Mouse (Mus musculus): ENCODE measurements around the gene Ifrd2. TPM values are rescaled to one million over a fixed set of nuclear protein-coding genes. Genes with fewer than 3 reads are reported as not detected.

Ifrd2 gene
- total RNA-seq, 2 experiments from 2014 or later = 33.5 to 42.7 TPM

DNA sequence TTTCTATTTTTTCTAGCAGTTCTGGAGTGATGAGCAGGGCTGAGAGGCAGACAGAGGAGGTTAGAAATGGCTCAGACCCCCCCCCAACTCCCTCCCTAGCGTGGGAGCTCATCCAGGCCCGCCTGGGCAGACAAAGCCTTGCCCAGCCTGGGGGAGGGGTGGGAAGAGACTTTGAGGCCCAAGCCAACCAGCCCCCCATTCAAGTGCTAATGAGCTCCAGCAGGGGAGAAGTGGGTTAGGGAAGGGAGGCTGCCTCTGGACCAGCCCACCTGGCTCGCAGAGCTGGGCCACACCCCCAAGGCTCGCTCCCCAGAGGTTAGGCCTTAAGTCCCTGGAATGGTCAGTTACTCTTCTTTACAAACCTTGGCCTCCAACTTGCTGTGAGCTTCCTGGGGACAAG, 43.1 kb downstream of the Ifrd2 start:
- DNase-seq = no peak
- intact Hi-C loops (cut with DNase I; ENCODE audit: low total_unique reads) = no loop called here

DNA sequence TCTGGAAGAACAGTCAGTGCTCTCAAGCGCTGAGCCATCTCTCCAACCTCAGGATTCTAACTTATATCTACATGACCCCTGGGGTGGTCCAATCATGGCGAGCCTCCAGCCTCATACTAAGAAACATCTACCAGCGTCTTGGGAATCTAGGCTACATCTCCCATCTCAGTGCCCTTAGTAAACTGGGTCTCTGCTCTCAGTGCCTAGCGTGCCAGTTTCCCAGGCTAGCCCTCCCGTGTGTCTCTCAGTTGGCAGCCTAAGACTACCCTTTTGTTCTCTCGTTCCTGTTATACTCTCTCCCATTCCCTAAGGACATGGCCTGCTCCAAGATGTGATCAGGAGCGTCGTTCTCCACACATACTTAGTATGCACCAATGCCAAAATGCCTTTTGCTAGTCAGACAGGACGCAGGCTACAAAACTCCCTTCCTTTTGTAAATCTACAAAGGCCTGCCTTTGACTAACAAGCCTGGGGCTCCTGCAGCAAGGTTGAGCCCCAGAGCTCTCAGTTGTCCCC, 43.9 kb downstream of the Ifrd2 start:
- intact Hi-C loops (cut with DNase I; ENCODE audit: low total_unique reads) = no loop called here
- DNase-seq = no peak

DNA sequence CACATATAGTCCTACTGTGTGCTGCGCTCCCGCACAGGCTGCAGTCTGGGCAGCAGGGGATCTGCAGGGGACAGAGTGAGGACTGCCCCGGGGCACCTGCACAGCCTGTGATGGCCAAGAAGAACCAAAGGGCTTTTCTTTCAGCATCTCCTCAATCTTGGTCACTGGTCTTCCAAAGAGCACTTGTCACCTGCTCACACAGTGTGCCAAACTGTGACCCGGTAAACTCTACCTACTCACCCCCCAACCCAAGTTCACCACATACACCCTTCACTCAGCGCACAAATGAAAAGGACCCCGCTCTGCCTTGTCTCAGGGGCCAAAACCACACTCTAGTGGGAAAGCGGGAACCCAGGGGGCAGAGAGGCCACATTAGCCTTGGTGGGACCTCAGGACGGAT, 44.4 kb downstream of the Ifrd2 start:
- no peak for DNase-seq
- intact Hi-C loops (cut with DNase I; ENCODE audit: low total_unique reads) = no loop called here

DNA sequence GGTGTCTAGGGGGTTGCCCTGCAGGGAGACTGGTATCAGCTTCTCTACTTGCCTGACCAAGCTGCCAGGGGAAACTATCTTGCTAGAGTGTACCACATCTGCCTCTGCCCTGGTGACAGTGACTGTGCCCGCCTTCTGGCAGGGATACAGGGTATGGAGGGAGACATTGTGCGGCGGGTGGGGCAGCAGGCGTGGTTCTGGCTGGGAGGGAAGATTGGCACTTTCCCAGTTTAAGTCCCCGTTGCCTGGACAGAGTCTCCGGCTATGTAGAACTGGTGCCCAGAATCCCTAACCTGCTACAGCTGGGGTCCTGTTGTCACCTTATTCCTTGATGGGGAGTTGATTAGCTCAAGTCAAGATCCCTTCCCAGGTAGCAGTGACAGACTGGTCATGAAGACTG, 45.0 kb downstream of the Ifrd2 start:
- intact Hi-C loops (cut with DNase I; ENCODE audit: low total_unique reads) = no loop called here
- DNase-seq = no peak

DNA sequence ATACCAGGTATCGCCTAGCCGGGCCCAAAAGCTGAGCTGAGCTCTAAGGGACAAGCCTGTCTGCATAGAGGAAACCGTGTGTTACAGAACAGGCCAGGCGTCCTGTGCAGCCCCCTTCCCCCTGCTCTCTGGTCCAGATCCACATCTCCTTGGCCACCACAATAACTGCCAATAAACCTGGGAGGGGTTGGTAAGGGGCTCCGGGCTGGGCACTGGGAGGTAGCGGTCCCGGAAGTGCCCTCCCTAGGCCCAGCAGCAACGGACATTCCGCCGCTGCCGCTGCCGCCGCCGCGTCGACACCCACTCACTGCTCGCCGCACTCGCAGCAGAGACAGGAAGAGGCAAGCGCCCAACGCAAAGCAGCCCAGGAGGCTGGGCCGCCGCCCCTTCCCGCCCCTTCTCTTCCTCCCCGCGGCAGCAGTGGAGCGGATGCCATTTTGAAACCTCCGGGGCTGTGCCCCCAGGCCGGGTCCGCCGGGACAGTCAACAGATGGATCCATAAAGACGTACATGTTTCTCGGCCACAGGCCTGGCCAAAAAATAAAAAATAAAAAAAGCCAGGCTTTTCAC, 45.7 kb downstream of the Ifrd2 start:
- peak; percentile 86 for DNase-seq
- intact Hi-C loops (cut with DNase I; ENCODE audit: low total_unique reads) = no loop called here

DNA sequence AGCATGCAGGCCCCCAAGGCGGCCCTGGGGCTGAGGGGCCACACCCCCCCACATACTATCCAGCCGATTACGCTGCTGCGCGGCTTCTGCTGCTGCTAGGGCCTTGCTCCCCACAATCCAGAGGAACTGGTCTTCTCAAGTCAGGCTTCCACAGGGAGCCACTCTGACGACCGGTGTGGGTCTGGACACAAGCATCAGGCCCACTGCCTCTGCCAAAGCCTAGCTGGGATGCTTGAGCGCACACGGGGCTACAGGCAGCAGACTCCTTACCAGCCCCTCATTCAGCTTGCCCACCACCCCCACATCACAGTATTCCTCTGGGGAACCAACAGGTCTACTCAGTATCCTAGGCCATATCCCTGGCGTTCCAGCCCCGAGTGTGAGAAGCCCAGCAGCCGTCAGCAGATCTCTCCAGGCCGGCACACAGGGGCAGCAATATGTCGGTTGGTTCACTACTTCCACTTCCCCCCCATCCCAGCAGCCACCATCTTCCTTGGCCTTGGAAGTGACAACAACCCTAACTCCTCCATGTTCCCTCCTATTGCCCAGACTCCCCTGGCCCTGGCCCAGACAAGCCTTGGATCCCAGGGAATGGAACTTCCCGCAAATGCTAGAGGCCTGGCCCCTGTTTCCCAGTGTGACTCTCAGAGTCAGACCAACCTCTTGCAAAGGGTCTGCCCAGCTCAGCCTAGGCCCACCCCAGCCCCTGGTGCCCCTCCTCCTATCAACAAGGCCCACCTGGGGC, 46.4 kb downstream of the Ifrd2 start:
- peak; percentile 63 for DNase-seq
- intact Hi-C loops (cut with DNase I; ENCODE audit: low total_unique reads) = no loop called here

DNA sequence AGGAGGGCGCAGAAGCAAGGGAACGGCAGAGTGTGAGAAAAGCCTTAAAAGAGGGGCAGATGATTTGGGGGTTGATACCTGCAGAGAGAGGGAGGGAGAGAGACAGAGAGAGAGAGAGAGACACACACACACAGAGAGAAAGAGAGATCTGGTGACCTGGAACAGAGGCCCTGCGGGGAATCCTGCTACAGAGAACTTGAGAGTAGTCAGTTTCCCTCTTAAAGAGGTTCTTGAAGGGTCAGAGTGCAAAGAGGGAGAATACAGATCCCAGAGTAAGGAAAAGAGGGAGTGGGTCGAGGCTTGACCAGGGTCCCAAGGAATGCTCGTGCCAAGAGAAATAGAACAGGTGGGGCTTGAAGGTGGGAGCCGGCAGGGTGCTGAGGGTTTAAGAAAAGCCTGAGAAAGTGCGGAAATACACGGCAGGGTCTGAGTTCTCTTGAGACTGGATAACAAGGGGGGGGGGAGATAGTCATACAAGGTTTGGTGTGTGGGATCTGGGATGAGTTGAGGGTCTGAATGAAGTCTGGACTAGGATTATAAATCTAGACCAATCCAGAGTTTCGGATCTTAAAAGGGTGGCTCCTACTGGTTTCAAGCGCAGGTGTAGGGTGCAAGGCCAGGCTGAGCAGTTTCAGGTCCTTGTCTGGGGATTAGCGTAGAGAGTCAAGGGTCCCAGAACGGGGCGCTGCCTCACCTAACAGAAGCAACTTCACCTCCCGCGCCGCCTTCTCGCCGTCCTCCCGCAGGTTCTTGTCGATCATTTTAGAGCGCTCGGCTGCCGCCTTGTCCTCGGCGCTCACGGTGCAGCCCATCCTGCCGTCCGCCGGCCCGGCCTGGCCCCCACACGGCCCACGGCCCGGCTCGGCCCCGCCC, 47.2 kb downstream of the Ifrd2 start:
- no peak for DNase-seq
- intact Hi-C loops (cut with DNase I; ENCODE audit: low total_unique reads) = no loop called here

DNA sequence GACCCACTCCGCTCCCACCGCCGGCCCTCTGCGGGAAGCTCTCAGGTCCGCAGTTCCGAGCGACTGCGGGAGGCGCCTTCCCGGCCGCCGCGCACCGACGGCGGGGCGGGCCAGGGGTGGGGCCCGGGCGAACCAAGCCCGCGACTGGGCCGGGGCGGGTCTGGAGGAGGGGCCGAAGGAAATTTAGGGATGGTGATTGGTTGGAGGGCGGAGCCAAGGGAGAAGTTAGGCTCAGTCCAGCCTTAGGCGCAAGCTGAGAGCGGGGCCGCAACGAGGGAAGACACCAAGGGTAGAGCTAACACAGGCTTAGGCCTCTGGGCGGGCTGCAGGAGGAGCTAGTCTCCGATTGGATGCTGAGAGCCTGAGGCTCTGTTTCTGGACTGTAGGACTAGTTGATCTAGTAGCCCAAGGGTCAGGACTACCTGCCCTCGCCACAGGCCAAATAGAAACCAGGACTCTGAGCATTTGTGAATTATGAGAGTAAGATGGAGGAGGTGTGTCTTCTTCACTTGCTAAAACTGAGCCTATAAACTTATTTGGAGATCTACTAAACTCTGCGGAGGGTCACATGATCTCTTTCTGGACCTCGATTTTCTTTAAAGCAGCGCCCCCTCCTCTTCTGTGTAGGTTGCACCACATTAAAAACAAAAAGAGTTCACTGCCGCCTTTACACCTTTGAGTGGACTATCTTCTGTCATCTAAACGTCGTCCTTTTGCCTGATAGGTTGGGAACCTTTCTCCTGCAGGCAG, 48.0 kb downstream of the Ifrd2 start, which contains the start of gene Gnai2:
Gnai2 (minus strand) TSS at position 89 of the 750 bp plus-strand sequence.
- intact Hi-C loops (cut with DNase I; ENCODE audit: low total_unique reads) = no loop called here

DNA sequence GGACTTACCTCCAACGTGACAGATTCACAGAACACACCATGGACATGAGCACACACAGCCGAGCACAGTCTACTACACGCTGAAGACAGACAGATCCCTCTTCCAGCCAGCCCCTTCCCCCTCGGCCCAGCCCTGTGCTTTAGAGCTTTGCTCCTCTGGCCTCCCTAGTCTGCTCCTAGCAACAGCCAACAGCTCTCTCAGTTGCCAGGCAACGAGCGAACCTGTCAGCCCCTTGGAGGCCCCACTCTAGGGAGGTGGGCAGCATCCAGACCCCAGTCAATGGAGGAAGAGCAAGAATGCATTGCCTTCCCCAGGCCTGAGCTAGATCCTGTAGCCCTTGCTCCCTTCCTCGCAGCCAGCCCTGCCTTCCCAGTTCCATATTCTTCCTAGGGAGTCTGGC, 49.6 kb downstream of the Ifrd2 start:
- intact Hi-C loops (cut with DNase I; ENCODE audit: low total_unique reads) = no loop called here
- DNase-seq = no peak

More for the DNA sequence above, 48.0 kb downstream of the Ifrd2 start, which contains the start of gene Gnai2:
- peak; percentile 96 for DNase-seq

DNA sequence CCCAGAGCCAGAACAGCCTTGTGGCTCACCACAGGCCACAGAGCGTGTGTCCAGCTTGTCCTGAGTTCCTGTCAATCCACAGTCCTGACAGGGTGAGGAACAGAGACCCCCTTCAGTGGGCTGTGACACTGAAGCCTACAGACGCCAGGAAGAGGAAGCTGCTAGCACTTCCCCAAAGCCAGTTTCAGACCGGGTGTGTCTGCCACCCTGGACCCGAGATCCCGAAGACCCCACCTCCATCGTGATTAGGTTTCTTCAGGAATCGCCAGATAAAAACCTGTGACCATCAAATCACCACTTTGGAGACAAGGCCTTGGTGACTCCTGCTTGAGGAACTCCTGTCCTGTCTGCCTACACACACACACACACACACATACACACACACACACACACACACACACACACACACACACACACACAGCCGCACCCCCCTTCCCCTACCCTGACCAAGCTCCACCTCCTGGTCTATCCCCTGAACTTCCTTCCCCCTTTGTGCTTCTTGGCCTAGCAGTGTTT, 52.9 kb downstream of the Ifrd2 start:
- intact Hi-C loops (cut with DNase I; ENCODE audit: low total_unique reads) = no loop called here
- DNase-seq = no peak

DNA sequence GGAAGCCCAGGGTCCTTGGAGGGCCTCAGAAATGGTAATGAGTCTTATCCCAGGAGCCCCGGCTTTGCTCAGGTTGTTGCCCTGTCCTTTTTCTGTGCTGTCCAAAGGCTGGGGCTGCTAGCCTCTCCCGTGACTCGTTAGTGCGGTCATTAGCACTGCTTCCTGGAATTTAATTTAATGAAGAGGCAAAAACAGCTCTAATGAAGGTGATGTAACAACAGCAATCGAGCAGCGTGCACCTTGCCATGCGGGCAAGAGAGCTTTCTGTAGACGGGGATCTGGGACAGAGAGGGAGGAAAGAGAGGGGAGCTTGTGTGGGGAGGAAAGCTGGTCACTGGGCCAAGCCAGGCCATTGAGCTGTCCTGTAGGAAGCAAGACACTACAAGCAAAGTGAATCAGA, 54.2 kb downstream of the Ifrd2 start:
- no peak for DNase-seq
- intact Hi-C loops (cut with DNase I; ENCODE audit: low total_unique reads) = no loop called here

Other genes starting within 250 kb of the Ifrd2 start
- 10 to 100 TPM; 12.0 to 13.2 TPM for gene Hemk1, start 249.3 kb upstream of the Ifrd2 start, total RNA-seq (2021)
- 10 to 100 TPM; 41.9 to 49.8 TPM for gene 6430571L13Rik, start 247.0 kb upstream of the Ifrd2 start, total RNA-seq (2021)
- gene Cacna2d2, start 188.0 kb upstream of the Ifrd2 start, total RNA-seq (2021) = 1 to 10 TPM in 1 of 2 experiments, under 1 TPM in 1; 0.78 to 1.0 TPM
- 10 to 100 TPM; 18.4 to 19.9 TPM for gene Tmem115, start 53.7 kb upstream of the Ifrd2 start, total RNA-seq (2021)
- 1 to 10 TPM; 2.2 to 2.5 TPM for gene Cyb561d2, start 45.4 kb upstream of the Ifrd2 start, total RNA-seq (2021)
- gene Nprl2, start 45.4 kb upstream of the Ifrd2 start, total RNA-seq (2021) = 1 to 10 TPM; 7.5 to 7.7 TPM
- not detected for gene Zmynd10, start 40.3 kb upstream of the Ifrd2 start, total RNA-seq (2021)
- gene Rassf1, start 36.1 kb upstream of the Ifrd2 start, total RNA-seq (2021) = 10 to 100 TPM; 11.1 to 11.6 TPM
- gene Tusc2, start 24.4 kb upstream of the Ifrd2 start, total RNA-seq (2021) = 10 to 100 TPM; 21.8 to 23.1 TPM
- gene Hyal2, start 19.7 kb upstream of the Ifrd2 start, total RNA-seq (2021) = 10 to 100 TPM; 12.7 to 14.5 TPM
- gene Hyal1, start 10.7 kb upstream of the Ifrd2 start, total RNA-seq (2021) = 1 to 10 TPM; 2.6 to 2.7 TPM
- 10 to 100 TPM; 12.0 TPM for gene Naa80, start 8.8 kb upstream of the Ifrd2 start, total RNA-seq (2021)
- under 1 TPM; 0.23 to 0.49 TPM for gene Hyal3, start 6.8 kb upstream of the Ifrd2 start, total RNA-seq (2021)
- gene Sema3b, start 21.6 kb downstream of the Ifrd2 start, total RNA-seq (2021) = 10 to 100 TPM; 27.6 to 35.2 TPM
- 100 to 1,000 TPM; 139 to 152 TPM for gene Gnai2, start 47.7 kb downstream of the Ifrd2 start, total RNA-seq (2021)
- gene Slc38a3, start 81.9 kb downstream of the Ifrd2 start, total RNA-seq (2021) = 10 to 100 TPM; 29.8 to 57.1 TPM
- not detected for gene Gnat1, start 92.1 kb downstream of the Ifrd2 start, total RNA-seq (2021)
- 10 to 100 TPM in 1 of 2 experiments, 1 to 10 TPM in 1; 8.4 to 10.6 TPM for gene Sema3f, start 122.8 kb downstream of the Ifrd2 start, total RNA-seq (2021)
- gene Rbm5, start 183.4 kb downstream of the Ifrd2 start, total RNA-seq (2021) = 10 to 100 TPM; 30.9 to 40.5 TPM